Mouse (Mus musculus) cerebellum, adult 9-11 months (tissue): ENCODE results near the gene Top1.
A peak's percentile ranks its signal among the peaks of the same experiment; 100 is the strongest.

Source experiments
- DNase-seq: peaks from one replicate; pipeline ENCODE4 v3.0.0; 2022

Top1 gene

GRCm38 (mm10) chr2:160723613-160724375, 78.1 kb downstream of the Top1 start:
- no peak for DNase-seq

- no peak for DNase-seq
Measured at GRCm38 (mm10) chr2:160724536-160724935, 78.8 kb downstream of the Top1 start.

GRCm38 (mm10) chr2:160725877-160726864, 80.5 kb downstream of the Top1 start:
- no peak for DNase-seq

- no peak for DNase-seq
Measured at GRCm38 (mm10) chr2:160728972-160729371, 83.3 kb downstream of the Top1 start.

GRCm38 (mm10) chr2:160729436-160729835, 83.7 kb downstream of the Top1 start:
- no peak for DNase-seq

- peak; percentile 61 for DNase-seq
Measured at GRCm38 (mm10) chr2:160729851-160730796, 84.4 kb downstream of the Top1 start.

- DNase-seq: no peak
Measured at GRCm38 (mm10) chr2:160730797-160731116, 85.1 kb downstream of the Top1 start.

- peak; percentile 95 for DNase-seq
Measured at GRCm38 (mm10) chr2:160731117-160731838, 85.6 kb downstream of the Top1 start, which contains the start of gene Plcg1. TSS of gene Plcg1 (plus strand) at chr2:160731300.

- peak; percentile 85 for DNase-seq
Measured at GRCm38 (mm10) chr2:160731839-160732261, 86.2 kb downstream of the Top1 start.

- peak; percentile 32 for DNase-seq
Measured at GRCm38 (mm10) chr2:160732420-160732995, 86.8 kb downstream of the Top1 start.

GRCm38 (mm10) chr2:160733131-160733531, 87.4 kb downstream of the Top1 start:
- DNase-seq: peak; percentile 25

- no peak for DNase-seq
Measured at GRCm38 (mm10) chr2:160734331-160734730, 88.6 kb downstream of the Top1 start.

GRCm38 (mm10) chr2:160735706-160736310, 90.1 kb downstream of the Top1 start:
- peak; percentile 11 for DNase-seq

- no peak for DNase-seq
Measured at GRCm38 (mm10) chr2:160736466-160736865, 90.8 kb downstream of the Top1 start.

- DNase-seq: peak; percentile 28
Measured at GRCm38 (mm10) chr2:160738354-160738753, 92.7 kb downstream of the Top1 start.

- peak; percentile 21 for DNase-seq
Measured at GRCm38 (mm10) chr2:160739647-160740356, 94.1 kb downstream of the Top1 start.

GRCm38 (mm10) chr2:160740521-160741156, 95.0 kb downstream of the Top1 start:
- peak; percentile 54 for DNase-seq

- no peak for DNase-seq
Measured at GRCm38 (mm10) chr2:160741580-160741979, 95.9 kb downstream of the Top1 start.

- no peak for DNase-seq
Measured at GRCm38 (mm10) chr2:160742161-160742609, 96.5 kb downstream of the Top1 start.
